Mouse (Mus musculus) CH12.LX (cell line): ENCODE measurements around the gene Slc19a2.

ENCODE experiments used
- CHD1 ChIP-seq: IDR thresholded peaks from 2 replicates; pipeline ENCODE4 v1.6.1; 2012; ENCODE audit warnings: low read depth, low read length, improper control_type of control experiment, inconsistent platforms
- CTCF ChIP-seq, 2 experiments: IDR thresholded peaks in 1 of 2; conservative IDR thresholded peaks in 1 of 2; 2 replicates each; pipeline ENCODE4 v1.5.1; 2011 to 2012; ENCODE audit warnings: low read depth in 2 of 2, low read length in 2 of 2, improper control_type of control experiment in 1 of 2, inconsistent platforms in 1 of 2, mild to moderate bottlenecking in 1 of 2, moderate library complexity in 1 of 2
- E2F4 ChIP-seq: IDR thresholded peaks from 2 replicates; pipeline ENCODE4 v1.6.1; 2011; ENCODE audit warnings: low read depth, low read length, improper control_type of control experiment; ENCODE audit not compliant: insufficient replicate concordance
- EP300 ChIP-seq: IDR thresholded peaks from 2 replicates; pipeline ENCODE4 v1.6.1; 2011; ENCODE audit warnings: low read length, improper control_type of control experiment
- KAT2A ChIP-seq: IDR thresholded peaks from 2 replicates; pipeline ENCODE4 v1.6.1; 2012; ENCODE audit warnings: low read length, improper control_type of control experiment, inconsistent platforms; ENCODE audit not compliant: insufficient replicate concordance
- MAX ChIP-seq: IDR thresholded peaks from 2 replicates; pipeline ENCODE4 v1.6.1; 2011; ENCODE audit warnings: low read length, improper control_type of control experiment
- MXI1 ChIP-seq: IDR thresholded peaks from 2 replicates; pipeline ENCODE4 v1.6.1; 2011; ENCODE audit warnings: mild to moderate bottlenecking, low read depth, low read length, improper control_type of control experiment
- POLR2A ChIP-seq: IDR thresholded peaks from 2 replicates; pipeline ENCODE4 v1.6.1; 2011; ENCODE audit warnings: low read depth, mild to moderate bottlenecking, improper control_type of control experiment, low read length
- RCOR1 ChIP-seq: conservative IDR thresholded peaks from 2 replicates; pipeline ENCODE4 v1.6.1; 2012; ENCODE audit warnings: low read depth, mild to moderate bottlenecking, inconsistent platforms, low read length, improper control_type of control experiment
- SIN3A ChIP-seq: IDR thresholded peaks from 2 replicates; pipeline ENCODE4 v1.6.1; 2012; ENCODE audit warnings: low read length, improper control_type of control experiment, inconsistent platforms
- TCF12 ChIP-seq: IDR thresholded peaks from 2 replicates; pipeline ENCODE4 v1.6.1; 2014; ENCODE audit warnings: low read depth, mild to moderate bottlenecking, inconsistent platforms, low read length, improper control_type of control experiment
- UBTF ChIP-seq: IDR thresholded peaks from 2 replicates; pipeline ENCODE4 v1.6.1; 2012; ENCODE audit warnings: low read depth, mild to moderate bottlenecking, inconsistent platforms, low read length, improper control_type of control experiment, moderate library complexity

GRCm38 (mm10) chr1:164276552-164276951, 27.7 kb downstream of the Slc19a2 start:
- TF ChIP-seq TCF12 (no peak), POLR2A (no peak), EP300 (no peak), KAT2A (no peak), SIN3A (no peak), CTCF (conservative IDR thresholded peaks at IDR 0.05 in 1 of 2, IDR thresholded peaks at IDR 0.05 in 1 of 2; ENCODE audit: low read depth in 2 of 2, low read length in 2 of 2) (no peak), MAX (no peak), RCOR1 (no peak), E2F4 (no peak), UBTF (no peak), CHD1 (no peak), MXI1 (no peak)
